ENCODE assay signal across 13 mouse cellular contexts in genomic region chr6:112896372-112896771, GRCm38 (mm10). TPM values are rescaled to one million over a fixed set of nuclear protein-coding genes. Genes with fewer than 3 reads are reported as not detected.
DNase-seq lines count a peak whose midpoint lies in the region; ATAC-seq and TF ChIP-seq lines count a peak whose summit lies in the region.
"Had no signal": no experiment of that assay in that cellular context is flagged by ENCODE, and none has a peak within 500 bp of the region (broad histone marks: within the 10 kb centered on the region; RNA-seq: fewer than 3 reads in every experiment).

No protein-coding gene starts in this region.

- H3K9ac ChIP-seq in forebrain, embryonic 13.5 days = peak overlapping the region; percentile 45
- no peak overlapping the region for H3K9ac ChIP-seq in liver, embryonic 12.5 days
- H3K9ac ChIP-seq in neural tube, embryonic 13.5 days = peak overlapping the region; percentile 55; the same call in 1 of the 2 replicates
- H3K9ac ChIP-seq: embryonic facial prominence, embryonic 12.5 days; heart, embryonic 15.5 days; limb, embryonic 15.5 days; stomach, embryonic 15.5 days had no signal

- 0 out of 2 replicates have a peak, but pooled peaks cover 4% of the 10 kb centered on the region for H3K36me3 ChIP-seq in forebrain, embryonic 13.5 days (ENCODE audit: poor library complexity, severe bottlenecking)
- H3K36me3 ChIP-seq in liver, embryonic 12.5 days = no peaks in the 10 kb centered on the region
- no peaks in the 10 kb centered on the region for H3K36me3 ChIP-seq in neural tube, embryonic 13.5 days
- H3K36me3 ChIP-seq: embryonic facial prominence, embryonic 12.5 days; heart, embryonic 15.5 days; limb, embryonic 15.5 days; stomach, embryonic 15.5 days had no signal

- H3K27me3 ChIP-seq in forebrain, embryonic 13.5 days = no peaks in the 10 kb centered on the region
- H3K27me3 ChIP-seq in liver, embryonic 12.5 days (replicated peaks) = no peaks in the 10 kb centered on the region
- no peaks in the 10 kb centered on the region for H3K27me3 ChIP-seq in neural tube, embryonic 13.5 days
- H3K27me3 ChIP-seq: embryonic facial prominence, embryonic 12.5 days; heart, embryonic 15.5 days; limb, embryonic 15.5 days; stomach, embryonic 15.5 days had no signal

- H3K27ac ChIP-seq in forebrain, embryonic 13.5 days = peak overlapping the region; percentile 85
- no peak overlapping the region for H3K27ac ChIP-seq in liver, embryonic 12.5 days
- peak overlapping the region; percentile 82 for H3K27ac ChIP-seq in neural tube, embryonic 13.5 days (replicated peaks)
- H3K27ac ChIP-seq: embryonic facial prominence, embryonic 12.5 days; heart, embryonic 15.5 days; limb, embryonic 15.5 days; stomach, embryonic 15.5 days had no signal

- TF ChIP-seq CTCF in brain, embryonic 14.5 days (IDR thresholded peaks at IDR 0.05; ENCODE audit: borderline replicate concordance, extremely low read depth, insufficient read depth, insufficient read length) = no peak

- H3K9me3 ChIP-seq in forebrain, embryonic 13.5 days (replicated peaks) = no peaks in the 10 kb centered on the region
- no peaks in the 10 kb centered on the region for H3K9me3 ChIP-seq in liver, embryonic 12.5 days (replicated peaks)
- no peaks in the 10 kb centered on the region for H3K9me3 ChIP-seq in neural tube, embryonic 13.5 days
- H3K9me3 ChIP-seq: embryonic facial prominence, embryonic 12.5 days; heart, embryonic 15.5 days; limb, embryonic 15.5 days; stomach, embryonic 15.5 days had no signal

- no peak for TF ChIP-seq POLR2A in brain, embryonic 14.5 days (IDR thresholded peaks at IDR 0.05; ENCODE audit: borderline replicate concordance, extremely low read depth, insufficient read depth, insufficient read length, poor library complexity, severe bottlenecking)

- DNase-seq in brain, embryonic 14.5 days (ENCODE audit: low read depth) = peak; percentile 90
- no peak for DNase-seq in adrenal gland, adult 18-20 months (ENCODE audit: low spot score in 2 of 2)
- DNase-seq in right cerebral cortex, postnatal 25 days = no peak
- no peak for DNase-seq in gastrocnemius, adult 8-10 months (ENCODE audit: low spot score in 2 of 2)

- H3K4me2 ChIP-seq in forebrain, embryonic 13.5 days = peak overlapping the region; percentile 45
- no peak overlapping the region for H3K4me2 ChIP-seq in liver, embryonic 12.5 days
- peak overlapping the region; percentile 38 for H3K4me2 ChIP-seq in neural tube, embryonic 13.5 days
- H3K4me2 ChIP-seq: embryonic facial prominence, embryonic 12.5 days; heart, embryonic 15.5 days; limb, embryonic 15.5 days; stomach, embryonic 15.5 days had no signal

- WGBS in forebrain, embryonic 13.5 days = 12% methylated on average over 11 of the region's 11 CpGs
- WGBS in liver, embryonic 12.5 days (ENCODE audit: insufficient replicate concordance) = 31% methylated on average over 11 of the region's 11 CpGs
- 16% methylated on average over 11 of the region's 11 CpGs for WGBS in neural tube, embryonic 13.5 days

- H3K4me3 ChIP-seq in forebrain, embryonic 13.5 days = no peak overlapping the region
- H3K4me3 ChIP-seq in liver, embryonic 12.5 days = no peak overlapping the region
- H3K4me3 ChIP-seq in neural tube, embryonic 13.5 days = no peak overlapping the region
- H3K4me3 ChIP-seq: embryonic facial prominence, embryonic 12.5 days; heart, embryonic 15.5 days; limb, embryonic 15.5 days; stomach, embryonic 15.5 days had no signal

- peak; percentile 63 for ATAC-seq in forebrain, embryonic 13.5 days
- ATAC-seq in liver, embryonic 12.5 days = peak; percentile 69
- ATAC-seq in neural tube, embryonic 13.5 days (ENCODE audit: low read depth) = peak; percentile 78
- ATAC-seq: activated CD4-positive, CD25-positive, alpha-beta regulatory T cell, adult 4 months; intestine, postnatal 0 days had no signal

- peaks cover 58% of the 10 kb centered on the region for H3K4me1 ChIP-seq in forebrain, embryonic 13.5 days
- H3K4me1 ChIP-seq in liver, embryonic 12.5 days = peaks cover 11% of the 10 kb centered on the region
- H3K4me1 ChIP-seq in neural tube, embryonic 13.5 days (replicated peaks) = peaks cover 65% of the 10 kb centered on the region
- H3K4me1 ChIP-seq: heart, embryonic 15.5 days; limb, embryonic 15.5 days; stomach, embryonic 15.5 days had no signal

RNA-seq across cellular contexts. Expression of gene Srgap3, which starts 50.7 kb away (rescaled TPM):
- 61.0 and 112 TPM in 2 replicates for polyA plus RNA-seq in brain, embryonic 14.5 days (2012; rRNA removed)
- polyA plus RNA-seq in forebrain, embryonic 13.5 days (2015; fragmentation: Nextera tagmentation; extraction: Ambion mirVana) = 30.1 and 33.6 TPM in 2 replicates
- 0.85 and 1.3 TPM in 2 replicates for polyA plus RNA-seq in liver, embryonic 12.5 days (2016; fragmentation: Nextera tagmentation; extraction: Ambion mirVana)
- polyA plus RNA-seq in neural tube, embryonic 13.5 days (2015; fragmentation: Nextera tagmentation; extraction: Ambion mirVana) = 29.2 and 30.8 TPM in 2 replicates
- 10 to 100 TPM in 1 of 2 experiments, 1 to 10 TPM in 1; 9.4 to 14.7 TPM for total RNA-seq in adrenal gland, adult 18-20 months (2021)
- under 1 TPM; 0.27 to 0.67 (median 0.48) TPM for total RNA-seq in gastrocnemius, adult 8-10 months (2022)

Comparison
In these comparisons a context has a peak if more than half of its experiments do, and no peak if none do; other contexts are left out.
1. RNA of gene Srgap3, which starts 50.7 kb away (polyA plus RNA-seq): 61.0 to 112 TPM in brain, embryonic 14.5 days, 30.1 to 33.6 TPM in forebrain, embryonic 13.5 days and 29.2 to 30.8 TPM in neural tube, embryonic 13.5 days; 0.85 to 1.3 TPM in liver, embryonic 12.5 days; every median in the first group is over 10 times any median in the second.
2. Peak in every context shown above with its lines, with median percentiles within 50 percentile points of each other: ATAC-seq.